Mouse (Mus musculus): Measurements from ENCODE around the gene Rasgrf2.

Gene Rasgrf2

GRCm38 (mm10) chr13:91956474-91956873 is 175.0 kb downstream of the Rasgrf2 start:
- in situ Hi-C loops (cut with MboI; ENCODE audit: unreplicated experiment in 2 of 2), result no loop called here

DNA sequence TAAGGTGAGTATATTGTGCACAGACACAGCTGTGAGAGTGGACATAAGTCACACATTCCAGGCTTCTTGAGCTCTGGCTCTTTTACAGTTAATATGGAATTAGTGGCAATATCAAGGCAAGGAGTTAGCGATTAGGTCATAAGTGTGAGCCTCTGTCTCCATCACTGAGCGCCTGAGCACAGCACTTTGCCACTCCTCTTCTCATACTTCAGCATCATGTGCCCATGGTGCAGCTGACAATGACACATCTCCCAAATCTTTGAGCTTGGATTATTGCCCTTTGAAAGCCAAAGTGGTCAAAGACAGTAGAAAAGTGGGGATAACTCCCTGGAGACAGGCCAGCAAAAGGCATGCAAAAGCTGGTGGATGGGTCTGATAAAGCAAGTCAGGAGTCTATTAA is 175.8 kb downstream of the Rasgrf2 start:
- in situ Hi-C loops (cut with MboI; ENCODE audit: unreplicated experiment in 2 of 2), result no loop called here

DNA sequence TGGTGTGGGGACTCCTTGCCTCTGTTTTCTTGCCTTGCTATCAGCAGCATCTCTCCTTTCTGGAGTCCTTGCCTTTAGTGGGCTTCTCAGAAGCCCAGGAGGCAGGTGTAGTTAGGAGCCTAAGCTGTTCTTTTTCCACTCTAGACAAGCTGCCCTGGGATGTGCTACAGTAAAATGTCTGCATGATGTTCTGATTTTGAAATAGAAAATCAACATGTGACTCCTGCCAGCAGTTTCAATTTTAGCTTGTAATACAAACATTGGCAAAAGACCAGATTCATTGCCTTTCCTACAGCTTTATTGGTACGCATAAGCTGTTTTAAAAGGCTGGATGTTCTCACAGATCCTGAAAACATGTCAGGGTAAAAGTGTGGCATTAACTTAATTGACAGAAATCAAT is 176.3 kb downstream of the Rasgrf2 start:
- in situ Hi-C loops (cut with MboI; ENCODE audit: unreplicated experiment in 2 of 2), result no loop called here

GRCm38 (mm10) chr13:91940113-91940512 is 191.3 kb downstream of the Rasgrf2 start:
- in situ Hi-C loops (cut with MboI; ENCODE audit: unreplicated experiment in 2 of 2), result no loop called here

GRCm38 (mm10) chr13:91938826-91939225 is 192.6 kb downstream of the Rasgrf2 start:
- in situ Hi-C loops (cut with MboI; ENCODE audit: unreplicated experiment in 2 of 2), result no loop called here

GRCm38 (mm10) chr13:91937232-91937631 is 194.2 kb downstream of the Rasgrf2 start:
- in situ Hi-C loops (cut with MboI; ENCODE audit: unreplicated experiment in 2 of 2), result no loop called here

DNA sequence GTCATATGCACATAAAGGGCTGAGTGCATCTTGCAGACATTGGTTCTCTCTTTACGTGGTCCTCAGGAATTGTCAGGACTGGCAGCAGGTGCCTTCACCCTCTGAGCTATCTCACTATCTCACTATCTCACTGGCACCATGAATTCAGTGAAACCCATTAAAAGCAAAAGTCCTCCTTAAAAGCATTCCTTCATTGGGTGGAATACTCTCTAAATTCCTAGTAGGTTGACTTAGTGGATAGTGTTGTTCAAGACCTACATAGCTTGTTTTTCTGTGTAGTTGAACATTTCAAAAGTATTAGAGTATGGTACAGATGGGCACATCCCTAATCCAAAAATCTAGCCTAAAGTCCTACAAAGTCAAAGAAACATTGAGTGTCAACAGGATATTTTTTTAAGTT is 199.3 kb downstream of the Rasgrf2 start:
- in situ Hi-C loops (cut with MboI; ENCODE audit: unreplicated experiment in 2 of 2), result no loop called here

GRCm38 (mm10) chr13:91929943-91930726 is 201.3 kb downstream of the Rasgrf2 start:
- in situ Hi-C loops (cut with MboI; ENCODE audit: unreplicated experiment in 2 of 2), result no loop called here

- in situ Hi-C loops (cut with MboI; ENCODE audit: unreplicated experiment in 2 of 2), result no loop called here
These were observed 202.7 kb downstream of the Rasgrf2 start for GRCm38 (mm10) chr13:91928605-91929389.

- in situ Hi-C loops (cut with MboI; ENCODE audit: unreplicated experiment in 2 of 2), result loop anchor here (25.0 kb wide), 2 partner anchors 1316 to 1791 kb away; no protein-coding TSS in a partner anchor
These were observed 210.4 kb downstream of the Rasgrf2 start for GRCm38 (mm10) chr13:91921010-91921409.

DNA sequence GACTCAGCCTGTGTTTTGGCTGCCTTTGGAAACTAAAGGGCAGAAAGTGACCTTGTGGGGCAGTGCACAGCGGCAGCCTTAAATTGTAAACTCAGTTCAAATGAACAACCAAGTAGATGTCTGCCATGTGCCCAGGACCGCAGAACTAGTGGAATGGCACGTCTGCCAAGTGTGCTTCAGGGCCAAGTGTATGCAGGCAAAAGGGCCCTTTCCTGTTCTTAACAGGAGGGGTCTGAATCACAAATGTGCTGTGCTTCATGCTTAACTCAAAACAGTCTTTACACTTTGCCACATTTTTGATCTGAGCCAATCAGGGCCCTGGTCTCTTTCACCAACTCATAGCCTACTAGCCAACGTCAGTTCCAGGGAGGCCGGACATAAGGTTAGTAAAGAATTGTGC is 212.7 kb downstream of the Rasgrf2 start:
- in situ Hi-C loops (cut with MboI; ENCODE audit: unreplicated experiment in 2 of 2), result loop anchor here (25.0 kb wide), 2 partner anchors 1319 to 1794 kb away; no protein-coding TSS in a partner anchor

DNA sequence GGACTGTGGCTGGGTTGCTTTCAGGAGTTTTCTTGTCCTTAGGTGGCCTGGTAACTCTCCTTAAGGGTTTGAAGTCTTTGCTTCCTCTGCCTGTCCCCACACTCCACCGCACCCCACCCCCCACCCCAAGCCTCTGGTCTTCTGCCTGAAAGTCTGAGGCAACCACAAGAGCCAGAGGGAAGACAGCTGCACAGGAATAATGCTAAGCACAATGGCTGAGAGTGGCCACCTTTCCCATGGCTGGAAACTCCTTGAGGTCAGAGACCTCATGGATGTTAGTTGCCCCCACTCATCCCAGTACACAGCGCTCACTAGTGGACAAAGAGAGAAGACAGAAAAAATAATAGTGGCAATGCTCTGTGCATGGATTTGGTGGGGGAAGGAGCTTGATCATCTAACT is 213.6 kb downstream of the Rasgrf2 start:
- in situ Hi-C loops (cut with MboI; ENCODE audit: unreplicated experiment in 2 of 2), result loop anchor here (25.0 kb wide), 2 partner anchors 1319 to 1794 kb away; no protein-coding TSS in a partner anchor

GRCm38 (mm10) chr13:91916308-91916707 is 215.1 kb downstream of the Rasgrf2 start:
- in situ Hi-C loops (cut with MboI; ENCODE audit: unreplicated experiment in 2 of 2), result loop anchor here (25.0 kb wide), 2 partner anchors 1321 to 1796 kb away; no protein-coding TSS in a partner anchor

DNA sequence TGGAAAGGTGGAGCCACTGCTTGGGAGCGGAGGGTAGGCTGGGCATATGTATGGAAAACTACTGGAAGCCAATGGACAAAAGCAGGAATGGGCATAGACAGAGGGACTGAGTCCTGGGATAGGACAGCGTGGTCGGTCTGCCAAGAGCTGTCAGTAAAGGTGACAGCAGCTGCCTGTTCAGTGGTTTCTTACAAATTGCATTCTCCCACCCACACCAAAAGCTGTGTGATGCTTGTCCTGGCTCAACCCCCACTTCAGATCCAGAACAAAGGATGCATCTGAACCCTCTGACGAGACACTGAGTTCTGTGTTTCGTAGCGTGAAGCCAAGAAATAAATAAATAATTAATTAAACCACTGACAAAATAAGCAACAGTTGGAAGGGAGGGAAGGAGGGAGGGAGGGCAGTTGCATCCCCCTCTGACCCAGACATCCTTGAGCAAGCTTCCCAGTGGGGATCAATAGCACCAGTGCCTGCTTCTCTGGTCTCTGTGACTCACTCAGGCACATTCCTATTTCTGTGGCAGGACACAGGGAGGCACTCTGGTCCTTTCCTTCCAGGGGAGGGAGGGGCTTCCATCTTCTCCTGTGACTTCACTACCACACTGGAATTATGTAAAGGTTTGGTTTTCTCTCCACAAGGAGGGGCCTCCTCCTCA is 215.7 kb downstream of the Rasgrf2 start:
- in situ Hi-C loops (cut with MboI; ENCODE audit: unreplicated experiment in 2 of 2), result loop anchor here (25.0 kb wide), 2 partner anchors 1322 to 1797 kb away; no protein-coding TSS in a partner anchor

DNA sequence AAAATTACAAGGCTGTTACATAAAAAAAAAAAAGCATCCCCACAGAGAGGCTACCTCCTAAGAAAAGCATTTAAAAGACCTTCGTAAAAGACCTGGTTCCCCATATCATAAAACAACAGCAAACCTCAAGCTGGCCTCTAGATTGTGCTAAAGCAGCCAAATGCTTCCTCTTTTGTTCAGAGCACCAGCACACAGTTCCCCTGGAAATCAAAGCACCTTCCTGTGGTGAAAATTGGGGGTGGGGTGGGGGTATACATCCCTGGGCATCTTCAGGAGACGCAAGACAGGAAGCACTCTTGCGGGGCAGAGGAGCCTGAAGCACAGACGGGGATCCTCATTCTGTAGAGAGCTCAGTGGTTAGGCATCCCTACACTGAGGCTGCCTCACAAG is 216.3 kb downstream of the Rasgrf2 start:
- in situ Hi-C loops (cut with MboI; ENCODE audit: unreplicated experiment in 2 of 2), result loop anchor here (25.0 kb wide), 2 partner anchors 1322 to 1797 kb away; no protein-coding TSS in a partner anchor

DNA sequence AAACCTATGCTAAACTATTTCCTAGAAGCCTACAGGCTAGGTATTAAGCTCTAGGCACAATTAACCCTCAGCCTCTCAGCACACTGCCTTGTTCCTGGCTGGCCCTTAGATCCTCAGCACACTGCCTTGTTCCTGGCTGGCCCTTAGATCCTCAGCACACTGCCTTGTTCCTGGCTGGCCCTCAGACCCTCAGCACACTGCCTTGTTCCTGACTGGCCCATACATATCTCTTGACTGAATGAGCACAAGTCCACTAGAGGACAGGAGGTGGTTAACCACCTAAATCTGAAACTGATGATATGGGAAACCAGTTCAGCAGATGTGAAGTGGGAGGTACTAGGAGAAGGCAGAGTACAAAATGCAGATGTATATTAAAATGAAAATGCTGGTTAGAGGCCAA is 219.8 kb downstream of the Rasgrf2 start:
- in situ Hi-C loops (cut with MboI; ENCODE audit: unreplicated experiment in 2 of 2), result loop anchor here (25.0 kb wide), 2 partner anchors 1326 to 1801 kb away; no protein-coding TSS in a partner anchor

DNA sequence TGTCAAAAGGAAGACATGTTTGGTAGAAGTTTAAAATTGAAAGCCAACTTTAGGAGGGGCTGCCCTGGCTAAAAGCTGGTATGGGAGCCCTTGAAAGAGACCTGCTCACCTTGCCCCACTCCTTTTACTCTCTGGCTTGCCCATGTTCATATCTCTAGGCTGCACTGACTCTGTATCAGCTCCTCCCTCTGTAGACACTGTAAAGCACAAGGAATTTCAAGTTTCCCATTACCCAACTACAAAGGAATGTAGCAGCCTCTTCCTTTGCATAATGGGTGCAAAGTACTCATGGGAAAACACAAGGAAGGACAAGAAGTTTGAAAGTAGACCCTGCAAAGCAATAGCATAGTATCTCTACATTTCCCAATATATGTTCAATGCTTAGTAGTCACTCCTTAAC is 220.2 kb downstream of the Rasgrf2 start:
- in situ Hi-C loops (cut with MboI; ENCODE audit: unreplicated experiment in 2 of 2), result loop anchor here (25.0 kb wide), 2 partner anchors 1326 to 1801 kb away; no protein-coding TSS in a partner anchor

- in situ Hi-C loops (cut with MboI; ENCODE audit: unreplicated experiment in 2 of 2), result loop anchor here (5.0 to 25.0 kb wide), 7 partner anchors 429 to 1804 kb away; partner anchors contain the start of genes Fam151b (in 2 of the 2) and Spz1 (in 2 of the 2)
These were observed 223.1 kb downstream of the Rasgrf2 start for GRCm38 (mm10) chr13:91908202-91908980.

DNA sequence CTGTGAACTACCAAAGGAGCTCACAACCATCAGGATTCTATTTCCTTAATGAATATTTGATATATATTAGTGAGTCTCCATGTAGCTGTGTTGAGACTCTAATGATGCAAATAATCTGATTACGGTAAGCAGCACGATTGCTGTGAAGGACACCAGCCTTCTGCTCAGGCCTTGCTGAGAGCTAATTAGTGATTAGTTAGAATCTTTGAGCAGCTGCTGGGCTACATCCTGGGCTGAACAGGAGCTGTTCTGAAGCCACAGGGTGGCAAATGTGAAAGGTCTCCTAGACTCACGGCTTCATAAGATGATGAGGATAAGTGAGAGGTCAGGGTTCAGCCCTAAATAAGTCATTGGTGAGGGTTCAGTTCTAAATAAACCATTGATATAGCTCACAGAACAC is 225.1 kb downstream of the Rasgrf2 start:
- in situ Hi-C loops (cut with MboI; ENCODE audit: unreplicated experiment in 2 of 2), result loop anchor here (5.0 to 25.0 kb wide), 7 partner anchors 431 to 1806 kb away; partner anchors contain the start of genes Fam151b (in 2 of the 2) and Spz1 (in 2 of the 2)

DNA sequence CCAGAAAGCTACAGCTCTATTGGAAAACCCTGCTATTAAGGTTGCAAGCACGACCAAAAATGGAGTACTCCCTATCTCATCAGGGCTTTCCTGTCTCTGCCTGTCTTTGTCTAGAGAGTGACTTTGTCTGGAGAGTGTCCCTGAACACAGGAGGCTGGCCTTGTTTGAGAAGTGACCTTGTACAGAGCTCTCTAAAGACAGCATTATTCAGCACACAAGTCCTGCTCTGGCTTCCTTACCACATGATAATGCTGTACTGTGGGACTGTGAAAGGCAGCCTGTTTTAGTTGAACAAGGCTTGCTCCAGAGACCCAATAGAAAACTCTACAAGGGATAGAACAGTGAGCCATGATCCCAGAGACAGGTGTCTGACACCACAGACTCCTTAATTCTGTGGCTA is 235.0 kb downstream of the Rasgrf2 start:
- in situ Hi-C loops (cut with MboI; ENCODE audit: unreplicated experiment in 2 of 2), result no loop called here

All from v-Abl transformed pro-B cells (cell line).